Mouse (Mus musculus): ENCODE results near the gene Plekhh2. TPM values are rescaled to one million over a fixed set of nuclear protein-coding genes. Genes with fewer than 3 reads are reported as not detected.

Plekhh2 gene
- total and polyA plus RNA-seq, 3 experiments, result 0.04 TPM; not detected in 2

DNA sequence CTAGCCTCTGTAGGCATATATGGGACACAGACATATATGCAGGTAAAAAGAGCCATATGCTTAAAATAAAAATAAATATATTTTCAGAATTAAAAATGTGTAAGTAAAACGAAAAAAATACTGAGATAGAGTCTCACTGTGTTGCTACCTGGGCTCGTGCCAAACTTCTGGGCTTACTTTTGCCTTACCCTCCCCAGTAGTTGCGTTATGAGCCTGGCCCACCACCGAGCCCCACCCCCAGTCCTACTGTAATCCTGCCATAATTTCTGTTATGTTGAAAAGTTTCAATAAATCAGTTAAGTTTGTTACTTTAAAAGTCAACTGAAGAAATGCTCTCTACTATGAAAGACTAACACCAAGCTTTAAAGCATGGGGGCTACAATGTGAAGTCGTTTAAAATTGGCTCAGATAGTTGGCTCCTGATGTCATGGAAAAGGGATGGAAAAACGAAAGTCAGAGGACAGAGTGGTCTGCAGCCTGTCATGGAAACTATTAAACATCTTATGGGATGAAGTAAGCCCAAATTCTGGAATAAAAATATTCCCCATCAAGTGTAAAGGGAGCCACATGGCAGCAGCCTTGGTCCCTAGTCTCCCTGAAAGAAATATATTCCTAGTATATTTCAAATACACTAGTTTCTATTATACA, 27.9 kb upstream of the Plekhh2 start:
- no peaks in the 10 kb centered on the region for H3K36me3 ChIP-seq (ENCODE audit: control insufficient read depth in 1 of 2, insufficient read depth in 2 of 2, low read length in 2 of 2)
- H3K9me3 ChIP-seq (replicated peaks; ENCODE audit: insufficient read depth, low read length), result no peaks in the 10 kb centered on the region
- no peak for DNase-seq (ENCODE audit: low read depth, low spot score)
- no peak overlapping the region for H3K27ac ChIP-seq (ENCODE audit: control insufficient read depth, low read depth, low read length)
- TF ChIP-seq POLR2AphosphoS5 (IDR thresholded peaks at IDR 0.05; ENCODE audit: borderline replicate concordance, low read depth, low read length), result no peak
- TF ChIP-seq RAD21 (IDR thresholded peaks at IDR 0.05; ENCODE audit: low read depth, low read length), result no peak
- no peak for TF ChIP-seq SMC3 (IDR thresholded peaks at IDR 0.05; ENCODE audit: low read depth, low read length)
- TF ChIP-seq MAZ (IDR thresholded peaks at IDR 0.05; ENCODE audit: low read depth, low read length), result no peak
- TF ChIP-seq ETS1 (IDR thresholded peaks at IDR 0.05; ENCODE audit: low read depth, low read length), result no peak
- no peak for TF ChIP-seq USF2 (IDR thresholded peaks at IDR 0.05; ENCODE audit: borderline replicate concordance in 1 of 2, insufficient read depth in 1 of 2, low read depth in 1 of 2, low read length in 2 of 2)
- TF ChIP-seq TBP (IDR thresholded peaks at IDR 0.05; ENCODE audit: low read depth, low read length), result no peak
- TF ChIP-seq MAFK (IDR thresholded peaks at IDR 0.05; ENCODE audit: borderline replicate concordance, low read depth, low read length), result no peak
- no peak for TF ChIP-seq POLR2A (IDR thresholded peaks at IDR 0.05; ENCODE audit: control insufficient read depth in 1 of 2, insufficient read depth in 1 of 2, low read depth in 1 of 2, low read length in 2 of 2, poor library complexity in 1 of 2)
- no peak for TF ChIP-seq ZC3H11A (IDR thresholded peaks at IDR 0.05; ENCODE audit: low read depth, low read length)
- no peak overlapping the region for H3K9ac ChIP-seq (ENCODE audit: control insufficient read depth, low read depth, low read length, poor library complexity, severe bottlenecking)
- no peak overlapping the region for H3K4me3 ChIP-seq (ENCODE audit: control insufficient read depth in 1 of 2, insufficient read depth in 1 of 2, low read depth in 2 of 2, low read length in 2 of 2)
- no peaks in the 10 kb centered on the region for H3K4me1 ChIP-seq (ENCODE audit: control insufficient read depth in 1 of 2, insufficient read depth in 2 of 2, low read length in 2 of 2)
- no peaks in the 10 kb centered on the region for H3K79me2 ChIP-seq (ENCODE audit: control insufficient read depth, insufficient read depth, low read length, poor library complexity)
- H3K27me3 ChIP-seq (ENCODE audit: control insufficient read depth in 1 of 2, insufficient read depth in 2 of 2, low read length in 2 of 2), result peaks cover 2 to 4% of the 10 kb centered on the region in 2 experiments

- peaks cover 5 to 16% of the 10 kb centered on the region in 2 experiments for H3K27me3 ChIP-seq (ENCODE audit: control insufficient read depth in 1 of 2, insufficient read depth in 2 of 2, low read length in 2 of 2)
- H3K27ac ChIP-seq (ENCODE audit: control insufficient read depth, low read depth, low read length), result no peak overlapping the region
- H3K36me3 ChIP-seq (ENCODE audit: control insufficient read depth in 1 of 2, insufficient read depth in 2 of 2, low read length in 2 of 2), result no peaks in the 10 kb centered on the region
- TF ChIP-seq BHLHE40 (IDR thresholded peaks at IDR 0.05; ENCODE audit: borderline replicate concordance, low read depth, low read length) (no peak), POLR2AphosphoS5 (IDR thresholded peaks at IDR 0.05; ENCODE audit: borderline replicate concordance, low read depth, low read length) (no peak), E2F4 (IDR thresholded peaks at IDR 0.05; ENCODE audit: borderline replicate concordance, low read depth, low read length) (no peak), RCOR1 (IDR thresholded peaks at IDR 0.05; ENCODE audit: low read depth, low read length) (no peak), MYB (IDR thresholded peaks at IDR 0.05; ENCODE audit: low read depth, low read length) (no peak), JUND (IDR thresholded peaks at IDR 0.05; ENCODE audit: low read depth, low read length) (no peak), MAX (IDR thresholded peaks at IDR 0.05; ENCODE audit: low read length) (no peak), TCF12 (IDR thresholded peaks at IDR 0.05; ENCODE audit: low read depth, low read length) (no peak)
- H3K4me1 ChIP-seq (ENCODE audit: control insufficient read depth in 1 of 2, insufficient read depth in 2 of 2, low read length in 2 of 2), result no peaks in the 10 kb centered on the region; a peak in 1 of 4 replicates
- H3K79me2 ChIP-seq (ENCODE audit: control insufficient read depth, insufficient read depth, low read length, poor library complexity), result no peaks in the 10 kb centered on the region
- DNase-seq (ENCODE audit: low read depth, low spot score), result no peak
- H3K9me3 ChIP-seq (replicated peaks; ENCODE audit: insufficient read depth, low read length), result no peaks in the 10 kb centered on the region
- H3K4me3 ChIP-seq (ENCODE audit: control insufficient read depth in 1 of 2, insufficient read depth in 1 of 2, low read depth in 2 of 2, low read length in 2 of 2), result no peak overlapping the region
- H3K9ac ChIP-seq (ENCODE audit: control insufficient read depth, low read depth, low read length, poor library complexity, severe bottlenecking), result no peak overlapping the region
Measured at GRCm38 (mm10) chr17:84487415-84487814, 24.3 kb upstream of the Plekhh2 start.

Data from MEL (cell line).